Mouse (Mus musculus): Measurements from ENCODE around the gene Tekt5.

- TF ChIP-seq CTCF (IDR thresholded peaks at IDR 0.05; ENCODE audit: borderline replicate concordance, insufficient read depth, low read length), result no peak
- TF ChIP-seq POLR2A (IDR thresholded peaks at IDR 0.05; ENCODE audit: low read depth, low read length), result no peak
These were observed 20.9 kb downstream of the Tekt5 start for GRCm38 (mm10) chr16:10374254-10375011.
